Mouse (Mus musculus): ENCODE data around the gene Atf5. TPM values are rescaled to one million over a fixed set of nuclear protein-coding genes. Genes with fewer than 3 reads are reported as not detected.

Atf5 gene
- polyA plus RNA-seq, 2 experiments = 3.7 to 47.9 TPM

DNA sequence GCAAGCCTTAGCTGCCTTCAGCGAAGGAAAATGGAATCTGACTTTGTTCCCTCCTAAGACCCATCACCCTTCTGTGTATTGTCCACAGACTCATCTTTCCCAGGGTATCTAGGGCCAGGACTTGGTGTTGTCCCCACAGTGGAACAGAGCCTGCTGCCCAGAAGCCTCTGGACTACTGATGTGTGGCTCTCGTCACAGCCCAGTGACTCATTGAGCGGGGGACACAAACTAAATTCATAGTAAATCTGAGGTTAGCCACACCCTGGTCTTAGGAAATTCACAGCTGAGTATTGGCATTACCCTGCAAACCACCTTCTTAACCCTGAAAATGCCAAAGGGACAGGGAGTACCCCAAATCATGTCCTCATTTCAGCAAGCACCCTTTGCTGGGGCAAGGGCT is 10.3 kb upstream of the Atf5 start:
- Histone ChIP-seq H3K9ac (ENCODE audit: low read depth, low read length, severe bottlenecking) (no peak overlapping the region), H3K27me3 (ENCODE audit: control insufficient read depth, insufficient read depth, low read length) (no peaks in the 10 kb centered on the region), H3K4me3 (replicated peaks; ENCODE audit: low read length) (no peak overlapping the region), H3K27ac (replicated peaks; ENCODE audit: low read depth, low read length) (no peak overlapping the region), H3K9me3 (ENCODE audit: control insufficient read depth, low read length) (no peaks in the 10 kb centered on the region), H3K4me1 (ENCODE audit: control insufficient read depth, insufficient read depth, low read length) (no peaks in the 10 kb centered on the region; the same call in 1 of the 2 replicates), H3K36me3 (ENCODE audit: control insufficient read depth, insufficient read depth, low read length) (peaks cover 40% of the 10 kb centered on the region), H3K4me2 (replicated peaks; ENCODE audit: low read depth, low read length, severe bottlenecking) (no peak overlapping the region)
- DNase-seq (ENCODE audit: low spot score) = no peak
- 89% methylated on average over 3 of the region's 3 CpGs for WGBS
- TF ChIP-seq POLR2A (IDR thresholded peaks at IDR 0.05; ENCODE audit: borderline replicate concordance, extremely low read depth, insufficient read depth, insufficient read length) = no peak
- ATAC-seq (ENCODE audit: low FRiP score, low read depth) = no peak

DNA sequence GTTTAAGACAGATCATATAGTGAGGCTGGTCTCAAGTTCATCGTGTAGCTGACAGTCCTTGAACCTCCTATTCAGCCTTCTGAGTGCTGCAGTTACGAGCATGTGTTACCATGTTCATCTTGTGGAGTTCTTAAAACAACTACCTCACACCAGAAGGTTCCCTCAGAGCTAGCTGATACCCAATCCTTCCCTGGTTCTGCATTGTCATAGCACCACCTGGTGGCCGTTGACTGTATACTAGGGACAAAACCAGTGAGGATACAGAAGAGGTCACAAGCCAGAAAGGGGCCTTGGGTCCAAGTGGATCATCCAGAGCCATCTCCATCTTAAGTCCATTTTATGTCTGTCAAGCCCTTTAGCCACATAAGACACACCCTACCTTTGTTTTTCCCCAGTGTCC is 8.4 kb upstream of the Atf5 start:
- Histone ChIP-seq H3K4me2 (replicated peaks; ENCODE audit: low read depth, low read length, severe bottlenecking) (no peak overlapping the region), H3K4me1 (ENCODE audit: control insufficient read depth, insufficient read depth, low read length) (no peaks in the 10 kb centered on the region; the same call in 1 of the 2 replicates), H3K9me3 (ENCODE audit: control insufficient read depth, low read length) (no peaks in the 10 kb centered on the region), H3K36me3 (ENCODE audit: control insufficient read depth, insufficient read depth, low read length) (peaks cover 22% of the 10 kb centered on the region), H3K4me3 (replicated peaks; ENCODE audit: low read length) (no peak overlapping the region), H3K9ac (ENCODE audit: low read depth, low read length, severe bottlenecking) (no peak overlapping the region), H3K27me3 (ENCODE audit: control insufficient read depth, insufficient read depth, low read length) (no peaks in the 10 kb centered on the region), H3K27ac (replicated peaks; ENCODE audit: low read depth, low read length) (no peak overlapping the region)
- DNase-seq (ENCODE audit: low spot score) = peak; percentile 48
- 21% methylated on average over 3 of the region's 3 CpGs for WGBS
- no peak for TF ChIP-seq POLR2A (IDR thresholded peaks at IDR 0.05; ENCODE audit: borderline replicate concordance, extremely low read depth, insufficient read depth, insufficient read length)
- ATAC-seq (ENCODE audit: low FRiP score, low read depth) = peak; percentile 50; the same call in 1 of the 2 replicates

DNA sequence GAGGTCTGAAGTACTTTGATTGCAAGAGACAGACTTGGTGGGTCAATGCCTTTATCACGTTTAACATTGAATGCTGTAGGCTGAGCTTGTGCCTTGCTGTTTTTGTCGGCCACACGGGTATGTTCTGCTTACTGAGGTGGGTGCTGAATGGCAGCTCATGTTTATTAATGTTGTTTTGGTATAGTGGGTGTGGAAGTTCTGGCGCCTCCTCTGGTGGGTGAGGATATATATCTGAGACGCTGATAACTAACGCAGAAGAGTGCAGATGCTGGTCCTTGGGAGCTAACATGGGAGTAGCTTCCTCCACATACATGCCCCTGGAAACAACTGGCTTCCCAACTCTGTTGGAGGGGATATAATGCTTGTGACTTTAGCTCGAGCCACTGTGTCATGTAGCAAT is 7.0 kb upstream of the Atf5 start:
- no peaks in the 10 kb centered on the region for H3K9me3 ChIP-seq (ENCODE audit: control insufficient read depth, low read length)
- peaks cover 13% of the 10 kb centered on the region for H3K36me3 ChIP-seq (ENCODE audit: control insufficient read depth, insufficient read depth, low read length)
- no peak overlapping the region for H3K9ac ChIP-seq (ENCODE audit: low read depth, low read length, severe bottlenecking)
- TF ChIP-seq POLR2A (IDR thresholded peaks at IDR 0.05; ENCODE audit: borderline replicate concordance, extremely low read depth, insufficient read depth, insufficient read length) = no peak
- H3K27ac ChIP-seq (replicated peaks; ENCODE audit: low read depth, low read length) = no peak overlapping the region
- ATAC-seq (ENCODE audit: low FRiP score, low read depth) = no peak
- H3K4me1 ChIP-seq (ENCODE audit: control insufficient read depth, insufficient read depth, low read length) = peaks cover 10% of the 10 kb centered on the region
- H3K27me3 ChIP-seq (ENCODE audit: control insufficient read depth, insufficient read depth, low read length) = no peaks in the 10 kb centered on the region
- H3K4me3 ChIP-seq (replicated peaks; ENCODE audit: low read length) = no peak overlapping the region
- DNase-seq (ENCODE audit: low spot score) = no peak
- 48% methylated on average over 7 of the region's 7 CpGs for WGBS
- no peak overlapping the region for H3K4me2 ChIP-seq (replicated peaks; ENCODE audit: low read depth, low read length, severe bottlenecking)

DNA sequence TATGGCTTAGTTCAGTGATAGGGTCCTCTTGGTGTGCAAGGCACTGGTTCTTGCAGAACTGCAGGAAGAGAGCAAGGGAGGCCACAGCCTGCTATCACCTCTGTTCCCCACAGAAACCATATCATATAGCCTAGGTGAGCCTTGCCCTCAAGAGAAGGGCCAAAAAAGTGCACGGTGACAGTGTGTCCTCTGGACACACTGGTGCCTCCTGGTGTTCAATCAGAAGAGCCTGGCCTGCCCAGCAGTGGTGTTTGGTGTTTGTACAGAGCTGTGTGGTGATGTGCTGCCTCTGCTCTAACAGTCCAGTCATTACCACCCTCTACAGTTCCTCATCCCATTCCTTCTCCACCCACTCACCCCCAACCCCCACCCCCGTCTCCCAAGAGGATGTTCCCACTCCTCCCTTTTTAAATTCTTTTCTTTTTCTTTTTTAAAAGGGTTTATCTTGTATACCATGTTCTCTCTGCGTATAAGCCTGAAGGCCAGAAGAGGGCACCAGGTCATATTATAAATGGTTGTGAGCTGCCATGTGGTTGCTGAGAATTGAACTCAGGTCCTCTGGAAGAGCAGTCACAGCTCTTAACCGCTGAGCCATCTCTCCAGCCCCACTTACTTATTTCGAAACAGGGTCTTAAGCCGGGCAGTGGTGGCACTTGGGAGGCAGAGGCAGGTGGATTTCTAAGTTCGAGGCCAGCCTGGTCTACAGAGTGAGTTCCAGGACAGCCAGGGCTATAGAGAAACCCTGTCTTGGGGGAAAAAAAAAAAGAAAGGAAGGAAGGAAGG is 5.4 kb upstream of the Atf5 start:
- H3K4me1 ChIP-seq (ENCODE audit: control insufficient read depth, insufficient read depth, low read length) = peaks cover 24% of the 10 kb centered on the region
- DNase-seq (ENCODE audit: low spot score) (no peak), ATAC-seq (ENCODE audit: low FRiP score, low read depth) (no peak)

DNA sequence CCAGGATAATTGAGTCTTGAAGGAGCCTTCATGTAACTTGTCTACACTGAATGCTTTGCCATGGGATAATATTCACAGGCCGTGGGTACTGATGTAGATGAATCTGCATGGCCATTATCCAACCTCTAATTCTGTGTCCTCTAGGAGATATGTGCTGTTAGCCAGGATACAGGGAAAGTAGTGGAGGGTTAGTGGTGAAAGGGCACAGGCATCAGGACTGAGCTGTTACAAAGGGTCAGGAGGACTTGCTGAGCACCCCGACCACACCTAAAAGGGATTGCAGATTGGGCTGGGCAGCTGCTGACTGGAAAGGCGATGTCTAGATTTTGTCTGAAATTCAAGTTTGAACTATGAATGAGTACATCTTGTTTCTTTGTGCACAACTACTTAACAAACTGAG is 4.1 kb upstream of the Atf5 start:
- peaks cover 24% of the 10 kb centered on the region for H3K4me1 ChIP-seq (ENCODE audit: control insufficient read depth, insufficient read depth, low read length)
- no peak for DNase-seq (ENCODE audit: low spot score)
- TF ChIP-seq POLR2A (IDR thresholded peaks at IDR 0.05; ENCODE audit: borderline replicate concordance, extremely low read depth, insufficient read depth, insufficient read length) = no peak
- H3K4me3 ChIP-seq (replicated peaks; ENCODE audit: low read length) = no peak overlapping the region
- 0 out of 2 replicates have a peak overlapping the region, but pooled peaks have one; percentile 2 for H3K9ac ChIP-seq (ENCODE audit: low read depth, low read length, severe bottlenecking)
- no peaks in the 10 kb centered on the region for H3K9me3 ChIP-seq (ENCODE audit: control insufficient read depth, low read length)
- H3K36me3 ChIP-seq (ENCODE audit: control insufficient read depth, insufficient read depth, low read length) = peaks cover 10% of the 10 kb centered on the region
- no peak for ATAC-seq (ENCODE audit: low FRiP score, low read depth)
- H3K27me3 ChIP-seq (ENCODE audit: control insufficient read depth, insufficient read depth, low read length) = no peaks in the 10 kb centered on the region
- no peak overlapping the region for H3K27ac ChIP-seq (replicated peaks; ENCODE audit: low read depth, low read length)
- no peak overlapping the region for H3K4me2 ChIP-seq (replicated peaks; ENCODE audit: low read depth, low read length, severe bottlenecking)
- 86% methylated on average over 3 of the region's 3 CpGs for whole genome bisulfite sequencing

More for the DNA sequence above, 5.4 kb upstream of the Atf5 start:
- Histone ChIP-seq H3K9ac (ENCODE audit: low read depth, low read length, severe bottlenecking) (no peak overlapping the region), H3K27me3 (ENCODE audit: control insufficient read depth, insufficient read depth, low read length) (no peaks in the 10 kb centered on the region), H3K27ac (replicated peaks; ENCODE audit: low read depth, low read length) (no peak overlapping the region), H3K36me3 (ENCODE audit: control insufficient read depth, insufficient read depth, low read length) (peaks cover 10% of the 10 kb centered on the region), H3K4me3 (replicated peaks; ENCODE audit: low read length) (no peak overlapping the region), H3K4me2 (replicated peaks; ENCODE audit: low read depth, low read length, severe bottlenecking) (no peak overlapping the region), H3K9me3 (ENCODE audit: control insufficient read depth, low read length) (no peaks in the 10 kb centered on the region)
- WGBS = 83% methylated on average over 7 of the region's 7 CpGs
- TF ChIP-seq POLR2A (IDR thresholded peaks at IDR 0.05; ENCODE audit: borderline replicate concordance, extremely low read depth, insufficient read depth, insufficient read length) = no peak

All from limb, embryonic 14.5 days (tissue).